Mouse (Mus musculus) ovary, postnatal 14 days (tissue): ENCODE results near the gene Gab1.

ENCODE experiments used
- DNase-seq: peaks from one replicate; pipeline ENCODE4 v3.0.0; 2022; ENCODE audit warnings: low spot score

Gab1 gene

DNA sequence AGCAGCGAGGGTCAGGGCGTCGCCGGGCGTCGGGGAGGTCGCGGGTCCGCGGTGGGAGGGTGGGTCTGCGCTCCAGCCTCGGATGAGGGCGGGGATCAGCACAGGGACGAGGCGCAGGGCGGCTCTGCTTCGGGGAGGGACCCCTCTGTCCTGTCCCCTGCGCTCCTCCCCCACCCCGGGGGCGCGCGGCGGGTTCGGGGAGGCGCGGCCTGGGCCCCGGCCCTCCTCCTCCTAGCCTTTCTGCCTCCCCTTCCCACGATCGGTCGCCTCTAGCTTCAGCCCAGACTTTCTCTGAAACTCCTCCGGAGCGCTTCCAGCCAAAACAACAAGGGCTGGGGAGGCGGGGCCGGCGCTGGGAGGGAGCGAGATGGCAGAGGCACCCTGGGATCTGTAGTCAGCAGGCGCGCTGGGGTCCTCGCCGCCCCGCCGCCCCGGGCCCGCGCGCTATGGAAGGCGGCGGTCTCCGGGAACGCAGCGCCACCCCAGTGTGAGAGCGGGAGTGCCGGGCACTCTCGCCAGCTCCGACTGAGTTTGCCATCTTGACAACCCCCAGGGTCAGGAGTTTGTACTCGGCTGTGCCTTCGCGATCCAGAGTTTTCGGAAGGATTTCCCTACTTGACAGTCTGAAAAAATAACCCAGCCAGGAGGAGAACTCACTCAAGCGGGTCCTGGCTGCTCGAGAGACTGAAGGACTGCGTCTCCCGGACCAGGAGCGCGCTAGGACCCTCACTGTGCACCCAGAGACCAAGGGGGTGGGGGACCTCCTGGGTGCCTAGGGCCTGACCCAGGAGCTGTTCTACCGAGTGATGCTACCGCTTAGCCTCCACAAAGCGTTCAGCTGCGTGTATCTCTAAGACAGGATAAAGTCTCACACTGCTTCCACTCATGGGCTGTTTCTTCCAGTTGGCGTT lies at the start of gene Gab1:
Gab1 (minus strand) TSS at position 324 of the 911 bp plus-strand sequence.
- peak; percentile 91 for DNase-seq

DNA sequence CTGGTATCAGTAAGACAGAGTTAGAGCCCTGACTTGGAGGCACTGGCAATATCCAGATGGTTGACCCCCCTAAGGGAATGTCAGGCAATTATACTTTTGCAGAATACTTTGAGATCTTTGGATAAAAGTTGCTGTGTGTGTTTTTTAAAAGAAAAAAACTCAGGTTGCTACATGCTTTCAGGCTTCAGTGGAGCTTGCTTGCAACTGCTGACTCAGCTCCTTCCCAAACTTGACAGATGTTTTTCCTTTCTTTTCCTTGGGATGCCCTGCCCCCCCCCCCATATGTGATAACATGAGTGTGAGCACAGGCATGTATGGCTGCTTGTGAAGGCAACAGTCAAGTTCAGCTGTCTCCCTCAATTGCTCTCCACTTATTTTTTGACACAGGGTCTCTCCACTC lies 48.5 kb upstream of the Gab1 start:
- DNase-seq: no peak

DNA sequence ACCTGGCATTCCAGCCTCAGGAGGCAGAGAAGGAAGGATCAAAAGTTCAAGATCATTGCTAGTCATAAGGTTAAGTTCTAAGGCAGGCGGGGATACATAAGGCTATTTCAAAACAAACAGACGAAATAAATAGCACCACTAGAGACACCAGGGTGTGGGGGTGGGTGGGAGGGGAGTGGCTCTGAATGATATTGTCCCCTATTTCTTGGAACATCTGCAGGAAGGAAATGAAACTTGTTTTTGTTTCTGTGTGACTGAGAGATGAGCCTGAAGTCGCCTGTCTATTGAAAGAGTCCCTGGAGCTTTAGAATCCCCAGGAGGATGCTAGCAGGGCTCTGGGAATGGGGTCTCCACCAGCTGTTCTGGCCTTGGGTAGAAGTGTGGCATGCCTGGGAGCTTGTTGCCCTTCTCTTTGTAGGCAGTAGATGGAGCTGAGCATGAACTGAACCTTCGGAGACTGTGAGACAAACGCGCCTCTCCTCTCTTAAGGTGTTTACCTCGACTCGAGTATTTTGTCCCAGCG lies 43.5 kb upstream of the Gab1 start:
- no peak for DNase-seq

DNA sequence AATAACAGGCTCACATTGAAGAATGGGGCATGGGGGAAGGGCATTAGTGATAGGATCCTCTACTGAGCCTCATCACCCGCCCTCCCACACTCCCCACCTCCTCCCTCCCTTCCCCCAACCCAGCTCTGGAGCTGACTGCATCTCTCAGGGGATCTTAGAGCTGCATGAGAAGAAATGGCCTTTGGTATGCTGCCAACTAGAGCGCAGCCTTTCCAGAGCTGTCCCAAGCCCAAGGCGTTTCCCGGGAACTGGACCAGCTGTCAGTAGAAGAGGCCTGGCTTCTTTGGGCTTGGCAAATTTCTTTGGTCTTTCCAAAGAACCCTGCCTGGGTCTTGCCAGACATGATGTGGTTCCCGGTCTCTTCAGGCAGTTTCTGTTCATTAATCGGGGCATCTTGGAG lies 42.3 kb upstream of the Gab1 start:
- DNase-seq: peak; percentile 67

DNA sequence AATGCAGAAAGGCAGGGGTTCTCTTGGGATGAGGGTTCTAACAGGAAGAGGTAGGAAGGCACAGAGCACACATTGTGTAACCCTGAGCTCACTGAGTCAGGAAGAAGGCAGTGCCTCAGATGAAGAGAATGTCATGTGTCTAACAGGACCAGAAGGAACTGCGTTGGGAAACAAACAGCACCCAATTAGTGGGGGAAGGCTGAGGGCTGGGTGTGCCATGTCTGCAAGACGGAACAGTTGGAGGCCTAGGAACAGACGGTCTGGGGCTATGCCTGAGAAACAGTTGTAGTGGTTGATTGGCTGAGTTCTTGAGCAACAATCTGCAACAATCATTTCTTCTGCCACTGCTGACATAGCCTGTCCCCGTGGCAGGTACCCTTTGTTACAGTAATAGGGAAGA lies 38.8 kb upstream of the Gab1 start:
- DNase-seq: no peak

DNA sequence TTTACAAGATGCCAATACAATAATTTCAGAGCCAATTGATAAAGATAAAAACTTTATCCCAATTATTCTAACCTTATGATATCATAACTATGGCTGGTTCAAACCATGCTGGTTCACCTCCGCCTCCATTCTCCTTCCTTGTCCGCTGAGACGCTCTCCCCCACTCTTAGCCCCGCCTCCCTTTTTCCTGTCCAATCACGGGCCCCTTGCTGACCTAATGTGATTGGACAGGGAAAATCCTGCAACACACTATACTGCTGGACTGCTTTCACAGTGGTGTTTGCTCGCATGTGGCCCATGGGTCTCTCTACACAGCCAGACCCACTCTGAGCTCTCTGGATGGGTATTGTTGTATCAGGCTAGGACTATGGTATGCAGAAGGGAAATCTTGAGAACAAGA lies 38.2 kb upstream of the Gab1 start:
- no peak for DNase-seq

DNA sequence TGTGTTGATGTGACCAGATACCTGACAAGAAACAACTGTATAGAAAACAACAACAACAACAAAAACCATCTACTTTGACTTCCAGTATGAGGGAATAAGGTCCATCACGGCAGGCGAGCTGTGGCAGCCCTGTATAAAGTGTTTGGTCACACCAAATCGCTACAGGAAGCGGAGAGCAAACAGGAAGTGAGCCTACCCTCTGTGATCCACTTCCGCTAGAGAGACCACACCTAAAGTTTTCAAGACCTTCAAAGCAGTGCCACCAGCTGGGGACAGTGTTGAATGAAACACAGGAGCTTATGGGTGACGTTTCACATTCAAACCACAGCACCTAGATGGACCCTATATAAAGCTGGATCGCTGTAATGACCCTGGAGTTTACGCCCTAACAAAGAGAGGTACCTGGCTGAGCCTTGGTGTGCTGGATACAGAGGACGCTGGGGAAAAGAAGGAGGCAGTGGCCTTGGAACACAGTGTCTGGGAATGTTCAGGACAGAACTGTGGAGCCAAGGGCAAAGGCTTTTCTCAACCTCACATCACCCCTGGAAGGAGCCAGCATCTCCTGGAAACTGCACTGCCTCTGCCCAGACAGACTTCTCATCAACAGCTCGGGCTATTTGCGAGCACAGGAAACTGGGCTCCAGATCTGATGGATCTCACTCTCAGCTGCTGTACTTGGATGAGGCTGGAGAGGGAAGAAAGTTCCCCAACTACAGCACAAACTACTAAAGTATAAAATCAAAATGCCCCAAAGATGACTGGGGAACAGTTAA lies 36.3 kb upstream of the Gab1 start:
- DNase-seq: no peak

DNA sequence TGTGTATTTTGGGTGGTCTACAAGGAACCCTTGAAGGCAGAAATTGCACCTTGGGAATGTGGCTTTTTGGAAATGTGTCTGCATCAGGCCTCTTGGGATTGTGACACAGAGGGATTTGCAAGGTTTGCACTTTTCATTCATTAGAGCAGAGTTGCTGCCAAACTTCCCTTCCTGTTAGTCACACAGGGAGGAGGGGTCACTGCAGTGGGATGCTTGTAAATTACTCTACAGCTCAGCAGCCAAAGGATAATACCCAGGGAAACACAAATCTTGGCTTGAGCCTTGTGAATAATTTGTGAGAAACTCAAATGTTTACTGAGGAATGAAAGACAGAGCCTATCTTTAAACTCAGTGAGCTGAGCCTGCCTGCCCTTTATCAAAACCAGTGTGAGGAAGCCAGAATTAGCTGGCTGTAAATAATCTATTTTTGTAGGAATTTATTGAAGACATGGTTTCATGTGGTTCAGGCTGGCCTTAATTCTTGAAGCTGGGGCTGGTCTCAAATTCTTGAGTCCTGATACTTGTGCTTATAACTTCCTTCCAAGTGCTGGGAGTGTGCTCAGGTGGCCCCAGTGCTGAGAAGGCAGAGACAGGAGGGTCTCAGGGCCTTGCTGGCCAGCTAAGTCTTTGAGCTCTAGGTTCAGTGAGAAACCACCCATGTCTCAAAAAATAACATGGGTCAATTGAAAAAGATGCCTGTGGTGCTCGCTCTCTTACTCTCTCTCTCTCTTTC lies 32.9 kb upstream of the Gab1 start:
- DNase-seq: no peak

DNA sequence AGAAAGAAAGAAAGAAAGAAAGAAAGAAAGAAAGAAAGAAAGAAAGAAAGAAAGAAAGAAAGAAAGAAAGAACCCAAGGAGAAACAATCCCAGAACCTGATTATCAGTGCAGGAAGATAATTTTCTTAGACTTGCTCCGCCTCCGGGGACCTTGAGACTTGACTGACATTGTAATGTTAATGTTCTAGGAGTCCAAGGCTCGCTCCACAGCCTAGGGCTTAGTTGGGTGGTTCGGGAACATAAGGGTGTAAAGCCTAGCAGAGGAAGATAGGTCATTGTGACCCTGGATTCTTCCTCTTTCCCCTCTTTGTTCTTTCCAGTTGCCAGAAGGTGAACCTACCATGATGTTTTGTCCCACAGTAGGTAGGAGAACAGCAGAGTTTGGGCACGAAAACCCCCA lies 31.1 kb upstream of the Gab1 start:
- no peak for DNase-seq

DNA sequence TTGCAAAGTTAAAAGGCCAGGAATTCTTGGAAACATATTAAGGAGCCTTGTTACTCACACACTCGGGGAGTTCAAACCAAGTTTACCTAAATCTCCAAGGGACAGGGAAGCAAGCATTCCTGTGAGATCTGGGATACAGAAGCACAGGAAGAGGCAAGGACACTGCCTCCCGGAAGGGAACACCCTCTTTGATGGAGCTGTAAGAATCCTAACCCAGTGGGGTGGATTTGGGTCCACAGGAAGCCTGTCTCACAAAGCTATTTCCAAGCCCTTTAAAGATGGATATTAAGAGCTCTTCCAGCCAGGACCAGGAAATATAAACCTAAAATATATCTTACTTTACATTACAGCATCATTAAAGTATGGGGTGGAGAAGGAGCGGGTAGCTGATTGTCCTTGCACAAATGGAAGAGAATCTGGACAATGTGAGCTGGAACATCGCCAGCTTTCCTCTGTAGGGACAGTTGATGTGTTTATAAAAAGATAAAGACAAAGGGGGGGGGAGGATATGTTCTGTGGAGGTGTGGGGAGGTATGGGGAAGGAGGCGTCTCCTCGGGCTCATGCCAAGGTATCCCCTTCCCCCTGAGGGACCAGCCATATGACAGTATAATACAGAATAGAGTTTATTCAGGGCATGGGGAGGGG lies 28.1 kb upstream of the Gab1 start:
- no peak for DNase-seq

DNA sequence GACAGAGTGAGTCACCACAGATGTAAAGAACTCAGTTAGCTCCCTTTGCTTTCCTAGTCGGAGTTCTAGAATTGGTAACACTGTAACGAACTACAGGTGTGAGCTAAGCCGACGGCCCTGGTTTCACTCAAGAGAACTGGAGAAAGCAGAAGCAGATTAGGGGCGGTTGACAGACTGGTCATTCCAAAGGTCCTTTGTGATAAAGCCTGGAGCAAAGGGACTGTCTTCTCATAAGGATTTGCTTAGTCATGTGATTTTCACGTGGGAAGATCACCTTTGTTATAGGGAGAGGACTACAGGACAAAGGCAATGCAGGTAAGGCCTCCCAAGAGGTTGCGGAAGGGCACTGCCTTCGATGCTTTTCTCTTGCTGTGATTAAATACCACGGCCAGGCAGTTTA lies 22.0 kb upstream of the Gab1 start:
- DNase-seq: no peak

DNA sequence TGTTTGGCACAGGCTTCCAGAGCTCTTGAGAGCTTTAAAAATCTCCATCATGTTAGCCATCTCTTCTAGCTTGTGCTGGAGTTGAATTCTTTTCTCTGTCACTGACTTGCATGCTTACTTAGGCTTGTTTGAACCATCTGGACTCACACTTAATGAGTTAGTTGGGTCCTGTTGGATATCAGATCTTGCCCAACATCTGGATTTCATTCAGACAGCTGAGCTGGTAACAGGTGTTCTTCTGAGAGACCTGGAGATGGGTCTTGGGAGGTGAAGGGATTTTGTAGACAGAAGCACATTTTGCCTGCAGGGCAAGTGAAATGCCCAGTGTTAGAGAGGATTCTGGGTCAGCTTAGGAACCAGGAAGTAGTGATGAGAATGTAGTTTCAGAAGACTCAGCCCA lies 19.0 kb upstream of the Gab1 start:
- DNase-seq: no peak

DNA sequence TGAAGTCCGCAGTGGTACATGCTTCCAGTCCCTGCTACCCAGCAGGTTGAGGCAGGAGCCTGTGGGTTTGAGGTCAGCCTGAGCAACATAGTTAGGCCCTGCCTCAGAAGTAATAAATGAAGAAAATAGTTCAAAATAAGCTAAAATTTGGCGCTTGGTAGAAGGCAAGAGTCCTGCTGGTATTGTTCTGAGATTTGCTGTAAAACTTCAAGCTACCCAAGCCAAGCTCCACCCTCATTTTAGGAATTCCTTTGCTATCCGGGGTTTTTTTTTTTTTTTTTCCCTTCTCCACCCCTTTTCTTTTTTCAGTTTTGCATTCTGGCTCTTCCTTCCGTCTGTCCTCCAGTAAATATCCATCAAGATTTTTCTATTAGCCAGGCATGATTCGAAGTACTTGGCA lies 15.7 kb upstream of the Gab1 start:
- DNase-seq: no peak

DNA sequence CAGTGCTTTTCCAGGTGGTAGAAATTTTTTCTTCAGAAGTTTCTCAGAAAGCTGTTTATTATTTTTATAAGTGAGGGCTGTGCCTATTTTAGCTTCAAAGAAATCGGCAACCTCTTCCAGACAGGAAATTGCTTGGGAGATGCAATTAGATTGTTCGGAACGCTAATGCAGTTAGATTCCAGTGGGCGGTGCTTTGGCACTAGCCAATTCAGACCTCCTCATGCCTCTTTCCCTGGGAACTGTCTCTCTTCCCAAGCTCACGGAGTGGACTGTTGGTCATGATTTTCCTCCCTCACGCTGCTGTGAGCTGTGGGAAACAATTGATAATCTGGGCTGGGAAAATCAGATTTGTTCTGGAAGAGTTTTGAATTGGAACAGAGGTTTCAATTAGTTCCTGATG lies 15.1 kb upstream of the Gab1 start:
- no peak for DNase-seq

DNA sequence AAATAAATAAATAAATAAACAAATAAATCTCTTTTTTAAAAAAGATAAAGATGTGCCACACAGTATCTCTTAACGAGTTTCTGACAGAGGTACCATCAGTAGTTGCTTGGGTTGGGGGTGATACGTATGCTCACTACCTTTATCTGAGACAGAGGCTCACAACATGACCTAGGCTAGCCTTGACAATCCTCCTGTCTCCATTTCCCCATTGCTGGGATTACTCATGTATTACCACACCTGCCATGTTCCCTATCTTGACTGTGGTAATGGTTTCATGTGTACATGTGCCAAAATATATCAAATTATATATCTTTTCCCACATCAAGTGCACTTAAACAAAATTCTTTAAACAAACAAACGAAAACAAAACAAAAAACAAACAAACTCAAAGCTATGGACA lies 14.2 kb upstream of the Gab1 start:
- no peak for DNase-seq

DNA sequence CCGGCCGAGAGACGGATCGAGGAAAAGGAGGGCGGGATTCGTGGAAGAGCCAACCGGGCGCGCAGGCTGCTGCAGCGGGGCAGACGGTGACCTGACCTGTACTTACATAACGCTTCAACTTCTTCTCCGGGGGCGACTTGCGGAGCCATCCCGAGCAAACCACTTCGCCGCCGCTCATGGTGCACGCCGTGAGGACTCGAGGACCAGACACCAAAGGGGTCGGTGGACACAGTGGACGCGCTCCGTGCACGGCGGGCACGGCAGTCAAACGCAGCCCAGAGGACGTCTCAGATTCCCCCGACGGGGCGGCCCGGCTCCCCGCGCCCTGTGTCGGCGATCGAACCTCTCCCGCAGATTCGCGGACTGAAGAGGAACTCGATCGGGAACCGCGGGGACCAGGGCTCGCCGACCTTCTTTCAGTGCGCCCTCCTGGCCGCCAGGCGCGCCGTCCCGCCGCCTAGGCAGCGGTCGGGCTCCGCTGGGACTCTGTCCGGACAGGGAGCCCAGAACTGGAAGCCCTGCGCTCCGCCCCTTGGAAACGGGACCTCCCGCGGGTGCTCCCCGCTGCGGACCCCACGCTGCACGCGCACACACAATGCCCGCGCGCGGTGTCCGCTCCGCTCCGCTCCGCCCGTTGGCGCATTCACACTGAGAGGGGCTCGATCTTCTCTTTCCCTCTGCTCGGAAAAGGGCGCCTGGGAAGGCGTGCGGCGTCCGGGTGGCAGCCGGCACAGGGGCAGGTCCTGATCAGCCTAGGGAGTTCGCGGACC lies 708 bp downstream of the Gab1 start:
- DNase-seq: peak; percentile 69

DNA sequence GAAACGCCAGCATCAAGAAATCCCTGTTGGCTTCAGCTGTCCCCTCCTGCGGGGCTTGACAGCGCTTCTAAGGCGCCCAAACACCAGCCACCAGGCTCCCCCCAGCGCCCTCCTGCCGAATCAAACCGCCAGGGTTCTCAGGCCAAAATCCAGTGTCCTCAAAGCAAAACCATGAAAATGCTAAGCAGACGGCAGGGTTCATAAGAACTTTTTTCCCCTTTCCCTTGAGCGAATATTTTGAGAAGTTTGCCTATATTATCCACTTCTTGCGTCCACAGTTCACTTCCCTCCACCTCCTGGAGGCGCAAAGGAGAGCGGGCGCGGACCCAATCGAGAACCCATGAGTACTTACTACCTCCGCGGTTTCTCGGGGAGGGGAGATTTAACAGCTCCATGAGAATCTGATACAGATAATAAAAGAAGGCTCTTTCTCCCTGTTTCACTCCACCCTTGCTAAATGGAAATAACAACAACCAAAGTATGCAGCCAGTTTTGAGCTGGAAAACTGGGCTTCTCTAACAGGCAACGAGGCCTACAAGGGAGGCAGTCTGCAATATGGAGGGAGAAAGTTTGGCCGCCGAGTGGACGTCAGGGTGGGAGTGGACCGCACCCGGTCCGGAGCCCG lies 1.4 kb downstream of the Gab1 start:
- DNase-seq: peak; percentile 52

DNA sequence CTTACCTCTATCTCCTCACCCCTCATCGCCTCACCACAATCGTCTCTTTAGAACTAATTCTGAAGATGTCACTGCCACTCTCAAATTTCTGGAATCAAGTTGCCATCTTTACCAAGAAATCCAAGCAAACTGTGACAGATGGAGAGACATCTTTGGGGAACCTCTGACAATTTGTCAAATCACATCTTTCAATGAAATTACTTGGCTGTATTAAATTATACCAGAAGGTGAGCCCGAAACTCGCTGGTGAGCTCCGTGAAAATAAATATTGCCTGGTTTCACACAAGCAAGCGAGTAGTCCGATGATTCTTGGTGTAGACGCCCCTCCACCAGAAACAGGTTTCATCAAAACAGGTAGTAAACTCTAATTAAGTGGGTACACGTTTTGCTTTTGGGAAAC lies 2.2 kb downstream of the Gab1 start:
- DNase-seq: no peak

DNA sequence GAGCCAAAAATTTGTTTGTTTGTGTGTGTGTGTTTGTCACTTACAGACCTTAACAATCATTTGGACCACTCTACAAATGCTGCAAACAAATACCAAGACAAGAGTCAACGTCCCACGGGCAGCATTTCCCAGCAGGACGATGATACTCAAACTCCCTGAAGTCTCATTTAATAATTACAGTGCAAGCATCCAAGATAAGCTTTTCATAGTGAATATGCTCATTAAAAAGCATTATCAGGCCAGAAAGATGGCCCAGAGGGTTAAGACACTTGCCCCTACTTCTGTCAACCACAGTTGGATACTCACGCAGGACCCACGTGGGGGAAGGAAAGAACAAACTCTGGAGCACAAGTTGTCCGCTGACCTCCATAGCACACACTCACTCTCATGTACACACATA lies 4.8 kb downstream of the Gab1 start:
- no peak for DNase-seq

DNA sequence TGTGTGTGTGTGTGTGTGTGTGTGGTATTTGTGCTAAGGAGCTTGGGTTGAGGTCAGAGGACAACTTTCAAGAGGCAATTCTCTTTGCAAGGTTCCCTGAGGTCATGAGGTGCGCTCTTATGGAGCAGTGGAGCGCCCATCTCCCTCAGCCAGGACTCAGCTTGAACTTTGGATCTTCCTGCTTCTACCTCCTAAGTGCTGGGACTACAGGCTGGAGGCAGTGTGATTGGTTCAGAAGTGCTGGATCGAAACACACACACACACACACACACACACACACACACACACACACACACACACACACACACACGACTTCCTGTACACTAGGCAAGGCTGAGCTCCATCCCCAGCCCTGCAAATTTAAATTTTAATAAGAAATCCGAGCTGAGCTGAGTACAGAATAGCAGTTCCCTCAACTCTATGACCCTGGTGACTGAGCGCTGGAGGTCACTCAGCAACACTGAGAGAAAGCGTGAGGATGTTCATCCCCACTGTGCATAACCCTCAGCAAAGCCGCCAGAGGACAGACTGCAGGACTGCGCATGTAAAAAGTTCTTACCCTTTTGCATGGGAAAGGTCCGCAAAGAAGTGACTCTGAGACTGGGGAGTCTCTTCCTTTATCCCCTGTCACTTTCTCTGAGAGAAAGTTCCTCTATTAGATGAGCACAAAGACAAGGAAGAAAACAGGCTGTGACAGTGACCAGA lies 6.4 kb downstream of the Gab1 start:
- DNase-seq: no peak
